17 mouse cellular contexts compared by ENCODE assay signal in the genomic region with DNA sequence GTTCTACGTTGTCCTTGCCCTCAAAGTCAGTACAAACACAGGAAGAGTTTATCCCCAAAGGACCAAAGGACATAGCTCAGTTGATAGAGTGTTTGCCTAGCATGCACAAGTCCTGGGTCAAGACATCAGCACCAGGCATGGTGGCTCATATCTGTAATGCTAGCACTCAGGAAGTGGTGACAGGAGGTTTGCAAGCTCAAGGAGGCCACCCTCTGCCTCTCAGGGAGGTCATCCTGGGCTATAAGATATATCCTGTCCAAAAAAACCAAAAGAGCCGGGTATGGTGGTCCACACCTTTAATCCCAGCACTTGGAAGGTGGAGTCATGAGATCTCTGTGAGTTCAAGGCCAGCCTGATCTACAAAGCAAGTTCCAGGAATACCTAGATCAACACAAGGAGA.
"Had no signal": no experiment of that assay in that cellular context is flagged by ENCODE, and none has a peak within 500 bp of the region (broad histone marks: within the 10 kb centered on the region; RNA-seq: fewer than 3 reads in every experiment).

No protein-coding gene starts in this region.

- H3K9me3 ChIP-seq: lung, embryonic 15.5 days; midbrain, embryonic 13.5 days; midbrain, embryonic 15.5 days; neural tube, embryonic 12.5 days had no signal

- DNase-seq: liver, postnatal 0 days; lung, adult 2 months; lung, postnatal 14 days; lung, postnatal 36 days; retina, postnatal 1 day; right cerebral cortex, adult 18-20 months; right cerebral cortex, postnatal 25 days; right cerebral cortex, postnatal 4 days; spleen, adult 18-20 months; thymus, adult 18-20 months; thymus, postnatal 14 days; thymus, postnatal 36 days had no signal

- H3K27me3 ChIP-seq: neural tube, embryonic 12.5 days had no signal

- H3K9ac ChIP-seq: liver, postnatal 0 days; lung, embryonic 15.5 days; midbrain, embryonic 13.5 days; midbrain, embryonic 15.5 days; neural tube, embryonic 12.5 days had no signal

- H3K36me3 ChIP-seq: midbrain, embryonic 15.5 days had no signal

- H3K27ac ChIP-seq: lung, embryonic 15.5 days; macrophage; midbrain, embryonic 13.5 days; midbrain, embryonic 15.5 days; neural tube, embryonic 12.5 days had no signal

- H3K4me3 ChIP-seq: lung, embryonic 15.5 days; midbrain, embryonic 13.5 days; midbrain, embryonic 15.5 days; neural tube, embryonic 12.5 days had no signal
